Mouse (Mus musculus): ENCODE measurements around the gene Tlk1. TPM values are rescaled to one million over a fixed set of nuclear protein-coding genes. Genes with fewer than 3 reads are reported as not detected.
"Not testable (repeated sequence)": the region's sequence is repeated elsewhere in the genome, so short reads cannot be mapped to it uniquely, and the experiment has no call there.

Gene Tlk1
- polyA plus RNA-seq, 1 experiment from 2014 or later: 36.7 TPM

- Histone ChIP-seq H3K9me3 (ENCODE audit: control insufficient read depth, low read length) (no peaks in the 10 kb centered on the region), H3K27ac (ENCODE audit: low read depth) (no peak overlapping the region), H3K4me2 (ENCODE audit: low read length) (no peak overlapping the region), H3K9ac (ENCODE audit: low read length) (no peak overlapping the region), H3K36me3 (ENCODE audit: control insufficient read depth, insufficient read depth, low read length) (no peaks in the 10 kb centered on the region), H3K4me1 (replicated peaks; ENCODE audit: control insufficient read depth, insufficient read depth, low read length) (no peaks in the 10 kb centered on the region), H3K27me3 (replicated peaks; ENCODE audit: control insufficient read depth, insufficient read depth, low read length) (no peaks in the 10 kb centered on the region), H3K4me3 (ENCODE audit: low read depth, low read length) (no peak overlapping the region)
- DNase-seq (ENCODE audit: low spot score) (no peak), ATAC-seq (replicated peaks; ENCODE audit: low FRiP score, low TSS enrichment, low read depth) (no peak)
- 76% methylated on average over 3 of the region's 3 CpGs for WGBS
These were observed 14.1 kb downstream of the Tlk1 start for GRCm38 (mm10) chr2:70811476-70811875.

- ATAC-seq (replicated peaks; ENCODE audit: low FRiP score, low TSS enrichment, low read depth): no peak
- WGBS: 79% methylated on average over 3 of the region's 3 CpGs
- no peaks in the 10 kb centered on the region for H3K27me3 ChIP-seq (replicated peaks; ENCODE audit: control insufficient read depth, insufficient read depth, low read length)
- H3K9ac ChIP-seq (ENCODE audit: low read length): no peak overlapping the region
- DNase-seq (ENCODE audit: low spot score): no peak
- H3K27ac ChIP-seq (ENCODE audit: low read depth): no peak overlapping the region
- no peaks in the 10 kb centered on the region for H3K4me1 ChIP-seq (replicated peaks; ENCODE audit: control insufficient read depth, insufficient read depth, low read length)
- H3K4me3 ChIP-seq (ENCODE audit: low read depth, low read length): no peak overlapping the region
- H3K36me3 ChIP-seq (ENCODE audit: control insufficient read depth, insufficient read depth, low read length): no peaks in the 10 kb centered on the region
- H3K4me2 ChIP-seq (ENCODE audit: low read length): no peak overlapping the region
- H3K9me3 ChIP-seq (ENCODE audit: control insufficient read depth, low read length): no peaks in the 10 kb centered on the region
These were observed 15.6 kb downstream of the Tlk1 start for GRCm38 (mm10) chr2:70809921-70810320.

- DNase-seq (ENCODE audit: low spot score) (no peak), ATAC-seq (replicated peaks; ENCODE audit: low FRiP score, low TSS enrichment, low read depth) (no peak)
- Histone ChIP-seq H3K4me2 (ENCODE audit: low read length) (no peak overlapping the region), H3K9ac (ENCODE audit: low read length) (no peak overlapping the region), H3K27me3 (replicated peaks; ENCODE audit: control insufficient read depth, insufficient read depth, low read length) (no peaks in the 10 kb centered on the region), H3K4me1 (replicated peaks; ENCODE audit: control insufficient read depth, insufficient read depth, low read length) (no peaks in the 10 kb centered on the region), H3K36me3 (ENCODE audit: control insufficient read depth, insufficient read depth, low read length) (no peaks in the 10 kb centered on the region), H3K27ac (ENCODE audit: low read depth) (no peak overlapping the region), H3K9me3 (ENCODE audit: control insufficient read depth, low read length) (no peaks in the 10 kb centered on the region), H3K4me3 (ENCODE audit: low read depth, low read length) (no peak overlapping the region)
These were observed 16.8 kb downstream of the Tlk1 start for GRCm38 (mm10) chr2:70808681-70809080.

GRCm38 (mm10) chr2:70807678-70808077 is 17.9 kb downstream of the Tlk1 start:
- not testable (repeated sequence) for H3K27me3 ChIP-seq (replicated peaks; ENCODE audit: control insufficient read depth, insufficient read depth, low read length); H3K4me2 ChIP-seq (ENCODE audit: low read length); H3K9ac ChIP-seq (ENCODE audit: low read length); ATAC-seq (replicated peaks; ENCODE audit: low FRiP score, low TSS enrichment, low read depth); H3K36me3 ChIP-seq (ENCODE audit: control insufficient read depth, insufficient read depth, low read length); DNase-seq (ENCODE audit: low spot score); H3K27ac ChIP-seq (ENCODE audit: low read depth); H3K4me3 ChIP-seq (ENCODE audit: low read depth, low read length); H3K4me1 ChIP-seq (replicated peaks; ENCODE audit: control insufficient read depth, insufficient read depth, low read length); H3K9me3 ChIP-seq (ENCODE audit: control insufficient read depth, low read length)
- 87% methylated on average over 3 of the region's 3 CpGs for WGBS

- Histone ChIP-seq H3K27ac (ENCODE audit: low read depth) (no peak overlapping the region), H3K4me3 (ENCODE audit: low read depth, low read length) (no peak overlapping the region), H3K36me3 (ENCODE audit: control insufficient read depth, insufficient read depth, low read length) (no peaks in the 10 kb centered on the region), H3K27me3 (replicated peaks; ENCODE audit: control insufficient read depth, insufficient read depth, low read length) (no peaks in the 10 kb centered on the region), H3K4me1 (replicated peaks; ENCODE audit: control insufficient read depth, insufficient read depth, low read length) (peaks cover 3% of the 10 kb centered on the region; the same call in 1 of the 2 replicates), H3K9me3 (ENCODE audit: control insufficient read depth, low read length) (no peaks in the 10 kb centered on the region), H3K9ac (ENCODE audit: low read length) (no peak overlapping the region), H3K4me2 (ENCODE audit: low read length) (no peak overlapping the region)
- DNase-seq (ENCODE audit: low spot score) (no peak), ATAC-seq (replicated peaks; ENCODE audit: low FRiP score, low TSS enrichment, low read depth) (no peak)
- WGBS: 93% methylated on average over 5 of the region's 5 CpGs
These were observed 19.5 kb downstream of the Tlk1 start for GRCm38 (mm10) chr2:70806020-70806419.

GRCm38 (mm10) chr2:70803696-70804095 is 21.8 kb downstream of the Tlk1 start:
- WGBS: 83% methylated on average over 4 of the region's 4 CpGs
- not testable (repeated sequence) for H3K9me3 ChIP-seq (ENCODE audit: control insufficient read depth, low read length); H3K4me3 ChIP-seq (ENCODE audit: low read depth, low read length); H3K27ac ChIP-seq (ENCODE audit: low read depth); H3K4me1 ChIP-seq (replicated peaks; ENCODE audit: control insufficient read depth, insufficient read depth, low read length); H3K4me2 ChIP-seq (ENCODE audit: low read length); H3K9ac ChIP-seq (ENCODE audit: low read length); H3K27me3 ChIP-seq (replicated peaks; ENCODE audit: control insufficient read depth, insufficient read depth, low read length); H3K36me3 ChIP-seq (ENCODE audit: control insufficient read depth, insufficient read depth, low read length); ATAC-seq (replicated peaks; ENCODE audit: low FRiP score, low TSS enrichment, low read depth); DNase-seq (ENCODE audit: low spot score)

- Histone ChIP-seq H3K4me1 (replicated peaks; ENCODE audit: control insufficient read depth, insufficient read depth, low read length) (peaks cover 3% of the 10 kb centered on the region; the same call in 1 of the 2 replicates), H3K36me3 (ENCODE audit: control insufficient read depth, insufficient read depth, low read length) (no peaks in the 10 kb centered on the region), H3K9me3 (ENCODE audit: control insufficient read depth, low read length) (no peaks in the 10 kb centered on the region), H3K27me3 (replicated peaks; ENCODE audit: control insufficient read depth, insufficient read depth, low read length) (no peaks in the 10 kb centered on the region), H3K4me3 (ENCODE audit: low read depth, low read length) (no peak overlapping the region), H3K27ac (ENCODE audit: low read depth) (no peak overlapping the region), H3K9ac (ENCODE audit: low read length) (no peak overlapping the region), H3K4me2 (ENCODE audit: low read length) (no peak overlapping the region)
- 34% methylated on average over 6 of the region's 6 CpGs for WGBS
- ATAC-seq (replicated peaks; ENCODE audit: low FRiP score, low TSS enrichment, low read depth) (no peak), DNase-seq (ENCODE audit: low spot score) (no peak)
These were observed 22.9 kb downstream of the Tlk1 start for GRCm38 (mm10) chr2:70802658-70803057.

- no peak overlapping the region for H3K27ac ChIP-seq (ENCODE audit: low read depth)
- H3K36me3 ChIP-seq (ENCODE audit: control insufficient read depth, insufficient read depth, low read length): no peaks in the 10 kb centered on the region
- DNase-seq (ENCODE audit: low spot score) (no peak), ATAC-seq (replicated peaks; ENCODE audit: low FRiP score, low TSS enrichment, low read depth) (no peak)
- no peaks in the 10 kb centered on the region for H3K9me3 ChIP-seq (ENCODE audit: control insufficient read depth, low read length)
- H3K9ac ChIP-seq (ENCODE audit: low read length): no peak overlapping the region
- H3K4me2 ChIP-seq (ENCODE audit: low read length): no peak overlapping the region
- H3K27me3 ChIP-seq (replicated peaks; ENCODE audit: control insufficient read depth, insufficient read depth, low read length): no peaks in the 10 kb centered on the region
- H3K4me1 ChIP-seq (replicated peaks; ENCODE audit: control insufficient read depth, insufficient read depth, low read length): peaks cover 3% of the 10 kb centered on the region; the same call in 1 of the 2 replicates
- no peak overlapping the region for H3K4me3 ChIP-seq (ENCODE audit: low read depth, low read length)
These were observed 24.0 kb downstream of the Tlk1 start for GRCm38 (mm10) chr2:70801543-70801942.

- Histone ChIP-seq H3K4me2 (ENCODE audit: low read length) (no peak overlapping the region), H3K27ac (ENCODE audit: low read depth) (no peak overlapping the region), H3K36me3 (ENCODE audit: control insufficient read depth, insufficient read depth, low read length) (no peaks in the 10 kb centered on the region), H3K27me3 (replicated peaks; ENCODE audit: control insufficient read depth, insufficient read depth, low read length) (no peaks in the 10 kb centered on the region), H3K4me1 (replicated peaks; ENCODE audit: control insufficient read depth, insufficient read depth, low read length) (peaks cover 3% of the 10 kb centered on the region; the same call in 1 of the 2 replicates), H3K9ac (ENCODE audit: low read length) (no peak overlapping the region), H3K9me3 (ENCODE audit: control insufficient read depth, low read length) (no peaks in the 10 kb centered on the region), H3K4me3 (ENCODE audit: low read depth, low read length) (no peak overlapping the region)
- DNase-seq (ENCODE audit: low spot score): no peak
- WGBS: 88% methylated on average over 1 of the region's 1 CpGs
- no peak for ATAC-seq (replicated peaks; ENCODE audit: low FRiP score, low TSS enrichment, low read depth)
These were observed 25.1 kb downstream of the Tlk1 start for GRCm38 (mm10) chr2:70800396-70800795.
